Mouse (Mus musculus) kidney, adult 2 months (tissue): ENCODE results near the gene Tango2.

ENCODE experiments used
- CTCF ChIP-seq: fragments of 200-500 bp; conservative IDR thresholded peaks from 2 replicates; pipeline ENCODE4 v1.5.1; 2011; ENCODE audit warnings: low read depth, mild to moderate bottlenecking, control low read depth, low read length, moderate library complexity, mixed read lengths; ENCODE audit not compliant: insufficient read depth, insufficient read length
- POLR2A ChIP-seq: fragments of 200-500 bp; IDR thresholded peaks from one replicate; pipeline ENCODE4 v1.6.1; 2011; ENCODE audit warnings: low read depth, low read length, control low read depth

- no peak for TF ChIP-seq POLR2A
- no peak for TF ChIP-seq CTCF
These were observed 785 bp upstream of the Tango2 start for GRCm38 (mm10) chr16:18348601-18349175.
